Comparison of ENCODE assay signal across 14 mouse cellular contexts in genomic region chr13:116313636-116314530, GRCm38 (mm10). TPM values are rescaled to one million over a fixed set of nuclear protein-coding genes. Genes with fewer than 3 reads are reported as not detected.
DNase-seq lines count a peak whose midpoint lies in the region; ATAC-seq and TF ChIP-seq lines count a peak whose summit lies in the region.
"Had no signal": no experiment of that assay in that cellular context is flagged by ENCODE, and none has a peak within 500 bp of the region (broad histone marks: within the 10 kb centered on the region; RNA-seq: fewer than 3 reads in every experiment).

No protein-coding gene starts in this region.

- H3K27ac ChIP-seq in intestine, embryonic 14.5 days (ENCODE audit: low read depth): no peak overlapping the region
- H3K27ac ChIP-seq in intestine, postnatal 0 days (ENCODE audit: low read depth, low read length): no peak overlapping the region
- H3K27ac ChIP-seq: liver, embryonic 15.5 days had no signal

- peak overlapping the region; percentile 26 for H3K4me2 ChIP-seq in intestine, embryonic 14.5 days (ENCODE audit: low read length)
- no peak overlapping the region for H3K4me2 ChIP-seq in intestine, postnatal 0 days (replicated peaks; ENCODE audit: low read depth)
- H3K4me2 ChIP-seq: liver, embryonic 15.5 days had no signal

- DNase-seq in intestine, embryonic 14.5 days (ENCODE audit: low spot score): no peak
- DNase-seq in embryo, embryonic 9.5 days (ENCODE audit: extremely low spot score): peak; percentile 60
- DNase-seq in forelimb bud, embryonic 11.5 days (ENCODE audit: low read depth, low spot score): peak; percentile 58
- DNase-seq in retina, embryonic 14.5 days (ENCODE audit: low spot score): peak; percentile 41
- no peak for DNase-seq in MN1 (ENCODE audit: low spot score)
- no peak for DNase-seq in urinary bladder, adult 2 months (ENCODE audit: low spot score)
- DNase-seq: adrenal gland, adult 8-10 months; cerebellum, adult 9-10 months; thymus, postnatal 36 days had no signal

- WGBS in intestine, embryonic 14.5 days: 6% methylated on average over 28 of the region's 28 CpGs
- 10% methylated on average over 28 of the region's 28 CpGs for WGBS in intestine, postnatal 0 days

- H3K4me1 ChIP-seq in intestine, embryonic 14.5 days (replicated peaks; ENCODE audit: control insufficient read depth, insufficient read depth, low read length): 0 out of 2 replicates have a peak, but pooled peaks cover 2% of the 10 kb centered on the region
- no peaks in the 10 kb centered on the region for H3K4me1 ChIP-seq in intestine, postnatal 0 days (replicated peaks; ENCODE audit: control insufficient read depth, insufficient read depth, low read length)
- H3K4me1 ChIP-seq: liver, embryonic 15.5 days had no signal

- no peaks in the 10 kb centered on the region for H3K36me3 ChIP-seq in intestine, embryonic 14.5 days (ENCODE audit: control insufficient read depth, insufficient read depth, low read length)
- no peaks in the 10 kb centered on the region for H3K36me3 ChIP-seq in intestine, postnatal 0 days (ENCODE audit: control insufficient read depth, insufficient read depth)
- H3K36me3 ChIP-seq: liver, embryonic 15.5 days had no signal

- no peak overlapping the region for H3K9ac ChIP-seq in intestine, embryonic 14.5 days (ENCODE audit: low read length)
- no peak overlapping the region for H3K9ac ChIP-seq in intestine, postnatal 0 days (ENCODE audit: low read depth, low read length)
- H3K9ac ChIP-seq: liver, embryonic 15.5 days had no signal

- TF ChIP-seq CTCF in intestine, postnatal 0 days (IDR thresholded peaks at IDR 0.05; ENCODE audit: low read depth): no peak

- no peaks in the 10 kb centered on the region for H3K9me3 ChIP-seq in intestine, embryonic 14.5 days (ENCODE audit: control insufficient read depth, low read length)
- no peaks in the 10 kb centered on the region for H3K9me3 ChIP-seq in intestine, postnatal 0 days (ENCODE audit: control insufficient read depth)
- H3K9me3 ChIP-seq: liver, embryonic 15.5 days had no signal

- peak overlapping the region; percentile 10; the same call in 1 of the 2 replicates for H3K4me3 ChIP-seq in intestine, embryonic 14.5 days (ENCODE audit: low read depth, low read length)
- no peak overlapping the region for H3K4me3 ChIP-seq in intestine, postnatal 0 days (ENCODE audit: low read depth, low read length)
- H3K4me3 ChIP-seq: liver, embryonic 15.5 days had no signal

- ATAC-seq in intestine, embryonic 14.5 days (replicated peaks; ENCODE audit: low FRiP score, low TSS enrichment, low read depth): no peak
- ATAC-seq in intestine, postnatal 0 days: no peak
- ATAC-seq in granulocyte monocyte progenitor cell, adult 5-6 weeks (replicated peaks; ENCODE audit: poor library complexity, severe bottlenecking): no peak
- ATAC-seq: intestine, embryonic 16.5 days had no signal

- peaks cover 65% of the 10 kb centered on the region for H3K27me3 ChIP-seq in intestine, embryonic 14.5 days (replicated peaks; ENCODE audit: control insufficient read depth, insufficient read depth, low read length)
- peaks cover 69% of the 10 kb centered on the region for H3K27me3 ChIP-seq in intestine, postnatal 0 days (replicated peaks; ENCODE audit: control insufficient read depth, insufficient read depth, low read length)

RNA-seq across cellular contexts. Expression of gene Isl1, which starts 4.4 kb away (rescaled TPM):
- polyA plus RNA-seq in intestine, embryonic 14.5 days (2014; fragmentation: Nextera tagmentation; extraction: Ambion mirVana): 2.7 and 4.6 TPM in 2 replicates
- 1.4 and 2.4 TPM in 2 replicates for polyA plus RNA-seq in intestine, postnatal 0 days (2015; fragmentation: Nextera tagmentation; extraction: Ambion mirVana)
- 7.4 and 7.7 TPM in 2 replicates for polyA plus RNA-seq in urinary bladder, adult 2 months (2012; rRNA removed)
- not detected in 2 replicates for total RNA-seq in granulocyte monocyte progenitor cell, adult 5-6 weeks (2014; fragmentation: Nextera tagmentation)
- total RNA-seq in granulocyte monocyte progenitor cell, adult 5-6 weeks (2017): not detected in 2 replicates
- total RNA-seq: monocyte, adult 5-6 weeks had no signal

Comparison
In these comparisons a context has a peak if more than half of its experiments do, and no peak if none do; other contexts are left out.
1. DNase-seq: peak in embryo, embryonic 9.5 days (single experiment), forelimb bud, embryonic 11.5 days (single experiment) and retina, embryonic 14.5 days (single experiment); none in intestine, embryonic 14.5 days (single experiment), MN1 (single experiment) and urinary bladder, adult 2 months (single experiment).